Mouse (Mus musculus): ENCODE data around the gene 9430007A20Rik.
"Not testable (repeated sequence)": the region's sequence is repeated elsewhere in the genome, so short reads cannot be mapped to it uniquely, and the experiment has no call there.

The 9430007A20Rik gene

DNA sequence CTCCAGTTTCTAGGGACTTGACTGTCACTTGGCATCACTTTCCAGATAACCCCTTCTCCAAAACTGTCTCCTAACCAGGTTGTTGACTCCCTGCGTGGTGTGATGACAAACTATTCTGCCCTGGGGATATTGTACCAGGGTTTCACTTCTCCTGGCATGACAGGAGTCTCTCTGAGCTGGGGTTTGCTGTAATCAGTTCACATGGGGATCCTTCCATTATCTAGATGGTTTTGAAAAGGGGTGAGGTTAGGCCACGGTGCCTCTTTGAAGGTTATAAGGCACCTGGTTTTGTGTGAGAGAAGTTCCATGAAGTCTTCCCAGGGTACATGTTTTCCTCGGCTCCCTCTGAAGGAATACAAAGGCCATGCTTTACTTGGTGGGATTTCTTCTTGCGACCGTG lies at the start of gene 9430007A20Rik:
Gene 9430007A20Rik (plus strand): TSS at position 301 of the 400 bp plus-strand sequence.
- no peak for DNase-seq

DNA sequence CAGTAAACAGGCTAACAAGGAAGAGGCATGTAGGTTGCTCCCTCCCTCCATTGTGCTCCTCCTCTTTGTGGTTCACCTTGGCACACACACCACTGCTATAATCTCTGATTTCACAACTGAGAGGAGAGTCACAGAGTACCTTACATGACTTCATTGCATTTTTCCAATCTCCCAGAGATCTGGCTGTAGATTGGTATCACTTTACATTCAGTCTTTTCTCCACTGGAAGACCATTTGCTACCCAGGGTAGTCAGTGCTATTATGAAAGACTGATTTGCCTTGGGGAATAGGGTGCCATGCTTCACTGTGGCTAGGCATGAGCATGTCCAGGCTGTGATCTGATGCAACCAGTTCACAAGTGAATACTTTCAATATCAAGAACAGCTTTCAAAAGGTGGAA lies 26.3 kb upstream of the 9430007A20Rik start:
- no peak for DNase-seq

DNA sequence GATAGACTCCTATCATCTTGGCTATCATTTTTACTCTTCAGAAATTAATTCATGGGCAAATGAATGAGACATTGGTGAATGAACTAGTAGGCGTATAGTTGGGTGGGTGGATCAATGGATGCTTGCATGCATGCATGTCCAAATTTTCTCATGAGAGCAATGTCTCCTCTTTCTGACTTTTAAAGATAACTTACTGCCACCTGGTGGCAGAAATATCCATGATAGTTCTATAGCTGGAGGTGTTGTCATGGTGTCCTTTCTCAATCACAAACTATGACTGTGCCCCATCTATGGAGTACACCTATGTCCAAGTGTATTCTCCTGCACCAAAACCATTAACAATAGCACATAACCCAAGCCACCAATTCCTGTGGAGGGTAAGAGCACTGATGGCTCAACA lies 13.1 kb upstream of the 9430007A20Rik start:
- no peak for DNase-seq

DNA sequence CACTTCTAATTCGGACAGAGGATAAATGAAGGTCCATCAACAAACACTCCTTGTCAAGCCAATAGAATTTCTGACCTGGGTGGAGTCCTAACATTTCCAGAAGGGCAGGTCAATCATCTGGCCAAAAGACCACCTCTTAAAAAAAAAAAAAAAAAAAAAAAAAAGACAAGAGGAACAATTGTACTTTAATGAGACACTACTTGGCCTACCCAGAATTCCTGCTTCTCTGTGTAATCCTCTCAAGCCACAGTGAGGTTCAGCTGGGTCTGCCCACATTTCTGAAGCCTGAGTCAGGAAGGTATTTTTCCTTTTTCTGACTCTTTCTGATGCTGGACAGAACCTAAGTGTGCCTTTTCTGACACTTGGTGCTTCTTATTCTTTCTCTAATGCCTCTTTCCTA lies 25.1 kb downstream of the 9430007A20Rik start:
- DNase-seq = no peak

DNA sequence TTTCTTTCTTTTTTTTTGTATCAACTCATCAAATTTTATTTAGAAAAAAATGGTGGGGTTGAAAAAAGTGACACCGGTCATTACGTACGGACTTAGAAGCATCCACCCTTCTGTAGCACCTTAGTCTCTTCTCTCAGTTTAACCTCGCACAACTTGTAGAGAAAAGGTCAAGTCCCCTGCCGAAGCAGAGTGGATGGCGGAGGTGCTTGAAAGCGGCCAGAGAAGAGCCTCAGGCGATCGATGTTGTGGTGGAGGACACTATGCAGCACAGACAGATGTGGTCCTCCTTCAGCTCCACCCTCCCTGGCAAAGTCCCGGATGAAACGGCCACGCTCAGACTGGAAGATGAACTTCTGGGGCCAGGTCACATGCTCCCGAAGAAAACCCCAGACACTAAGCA lies 25.7 kb downstream of the 9430007A20Rik start:
- not testable (repeated sequence) for DNase-seq

DNA sequence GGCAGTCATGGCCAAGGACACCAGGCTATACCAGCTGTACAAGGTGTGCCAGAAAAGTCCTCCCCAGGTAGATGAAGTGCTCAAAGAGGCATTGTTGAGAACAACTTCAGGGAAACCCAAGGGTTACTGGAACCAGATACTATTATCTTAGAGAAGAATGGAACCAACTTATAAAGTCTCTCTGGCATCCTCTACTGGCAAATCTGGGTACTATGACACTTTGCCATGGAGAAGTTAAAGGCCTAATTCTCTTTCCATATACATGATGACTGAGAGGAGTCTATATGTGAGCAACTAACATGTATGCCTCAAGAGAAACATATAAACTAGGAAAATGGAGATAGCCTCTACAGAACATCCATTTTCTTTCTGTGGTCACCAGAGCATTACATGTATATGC lies 31.5 kb downstream of the 9430007A20Rik start:
- no peak for DNase-seq

DNA sequence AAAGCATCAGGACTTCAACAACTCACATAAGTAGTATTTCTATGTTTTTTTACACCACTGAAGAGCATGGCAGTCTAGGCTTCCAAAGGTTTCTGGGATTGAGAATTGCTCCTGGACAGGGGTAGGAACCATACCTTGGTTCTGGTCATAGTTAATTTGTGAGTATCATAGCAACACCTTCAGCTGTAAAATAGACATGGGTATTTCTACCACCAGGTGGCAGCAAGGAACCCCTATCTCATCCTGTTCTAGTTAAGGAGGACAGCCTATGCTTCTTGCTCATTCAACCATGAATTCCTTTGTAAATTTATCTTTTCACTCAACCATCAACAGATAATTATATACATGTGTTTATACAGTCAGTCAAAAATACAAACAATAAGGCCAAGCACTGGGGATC lies 40.2 kb downstream of the 9430007A20Rik start:
- DNase-seq = peak; percentile 35

DNA sequence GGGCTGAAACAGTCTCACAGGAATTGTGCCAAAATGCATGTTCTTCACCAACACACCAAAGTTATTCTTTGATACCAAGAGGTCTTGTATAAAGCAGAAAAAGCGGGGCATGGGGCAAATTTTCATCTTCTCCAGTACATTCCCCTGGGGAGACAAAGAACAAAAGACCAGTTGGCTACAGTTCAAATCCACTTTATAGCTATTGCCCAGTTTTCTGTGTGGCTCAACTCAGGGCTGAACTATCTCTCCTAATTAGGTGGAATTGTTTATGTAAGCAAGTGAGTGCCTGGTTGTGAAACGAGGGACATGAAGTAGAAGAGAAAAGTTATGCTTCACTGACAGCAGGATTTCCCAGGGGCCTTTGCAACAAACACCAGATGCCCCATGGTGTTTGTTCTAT lies 41.6 kb downstream of the 9430007A20Rik start:
- no peak for DNase-seq

DNA sequence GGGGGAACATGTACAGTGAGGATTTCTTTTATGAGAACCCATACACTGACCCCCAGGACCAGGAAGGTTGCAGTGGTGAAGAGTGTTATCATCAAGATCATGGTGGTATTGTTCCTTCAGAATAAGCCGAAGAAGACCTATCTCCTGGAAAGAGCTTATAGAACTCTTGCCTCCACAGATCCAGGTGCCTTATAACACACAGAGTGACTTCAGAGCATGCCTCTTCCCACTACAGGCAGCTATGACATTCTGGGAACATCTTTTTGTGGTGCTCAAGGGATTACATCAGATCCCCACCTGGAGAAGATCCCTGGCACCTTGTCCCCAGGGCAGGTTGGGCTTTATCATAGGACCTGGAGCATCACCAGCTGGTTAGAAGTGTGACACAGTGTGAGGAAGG lies 45.4 kb downstream of the 9430007A20Rik start, which contains the start of gene Gm13124:
Gene Gm13124 (minus strand): TSS at position 101 of the 400 bp plus-strand sequence.
- DNase-seq = no peak

DNA sequence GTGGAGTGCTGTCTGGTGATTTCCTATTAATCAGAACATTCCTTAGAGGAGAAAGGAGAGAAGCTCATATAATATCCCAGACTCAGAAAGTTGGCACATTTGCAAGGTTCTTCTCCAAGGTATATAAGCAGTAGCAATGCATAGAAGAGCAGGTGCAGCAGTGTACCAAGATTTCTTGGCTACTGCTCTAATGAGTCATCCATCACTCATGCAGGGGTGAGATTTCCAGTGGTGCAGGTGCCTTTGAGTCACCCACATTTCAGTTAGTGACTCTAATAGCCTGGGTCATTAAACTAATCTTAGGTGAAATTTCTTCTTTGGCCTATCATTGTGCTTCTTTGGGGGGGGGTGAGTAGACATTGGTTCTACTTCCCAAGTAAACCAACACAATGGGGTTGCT lies 48.1 kb downstream of the 9430007A20Rik start:
- DNase-seq = no peak
